Mouse (Mus musculus) frontal cortex, adult (tissue): ENCODE measurements around the gene Shc4.

Source experiments
- ATAC-seq: cut with Nextera tagmentation; 2 replicates; pipeline ENCODE4 v1.9.2; 2017; ENCODE audit warnings: mild to moderate bottlenecking, moderate library complexity, mixed read lengths; ENCODE audit not compliant: low TSS enrichment

Gene Shc4

GRCm38 (mm10) chr2:125685441-125686150 is 38.4 kb downstream of the Shc4 start:
- 0 out of 2 replicates have a peak, but pooled peaks have one; percentile 7 for ATAC-seq

DNA sequence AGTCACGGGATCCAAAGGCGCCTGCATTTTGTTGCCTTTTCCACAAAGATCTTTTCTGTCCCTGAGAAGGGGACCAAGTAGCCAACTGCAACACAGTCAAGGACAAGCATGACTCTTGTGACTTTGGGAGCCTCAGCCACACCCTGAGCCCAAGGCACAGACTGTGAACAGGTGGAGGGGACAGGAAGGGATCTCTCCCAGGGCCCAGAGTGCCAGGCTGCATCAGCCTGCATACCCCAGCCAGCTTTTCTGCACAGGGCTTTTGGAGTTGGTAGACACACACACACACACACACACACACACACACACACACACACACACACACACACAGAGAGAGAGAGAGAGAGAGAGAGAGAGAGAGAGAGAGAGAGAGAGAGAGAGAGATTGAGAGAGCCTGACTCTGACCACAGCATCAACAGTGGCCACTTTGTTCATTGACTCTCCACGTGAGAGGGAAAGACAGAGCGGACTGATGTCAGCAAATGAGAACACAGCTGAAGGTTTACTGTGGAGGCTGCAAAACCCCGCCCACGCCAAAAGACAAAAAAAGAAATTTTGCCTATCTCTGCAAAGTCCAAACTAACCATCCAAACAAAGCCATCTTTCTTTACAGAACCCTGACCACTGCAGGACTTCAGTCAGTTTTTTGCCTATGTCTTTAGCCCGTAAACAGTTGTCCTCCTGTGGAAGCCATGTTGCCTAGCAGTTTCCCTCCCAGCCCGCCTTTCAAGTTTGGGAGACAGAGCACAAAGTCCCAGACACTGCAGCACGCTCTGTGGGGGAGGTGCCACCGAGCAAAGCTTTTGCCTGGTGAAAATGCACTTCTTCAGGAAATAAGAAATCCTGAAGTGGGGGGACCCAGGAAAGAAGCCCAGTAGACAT is 39.1 kb downstream of the Shc4 start:
- peak; percentile 76 for ATAC-seq

DNA sequence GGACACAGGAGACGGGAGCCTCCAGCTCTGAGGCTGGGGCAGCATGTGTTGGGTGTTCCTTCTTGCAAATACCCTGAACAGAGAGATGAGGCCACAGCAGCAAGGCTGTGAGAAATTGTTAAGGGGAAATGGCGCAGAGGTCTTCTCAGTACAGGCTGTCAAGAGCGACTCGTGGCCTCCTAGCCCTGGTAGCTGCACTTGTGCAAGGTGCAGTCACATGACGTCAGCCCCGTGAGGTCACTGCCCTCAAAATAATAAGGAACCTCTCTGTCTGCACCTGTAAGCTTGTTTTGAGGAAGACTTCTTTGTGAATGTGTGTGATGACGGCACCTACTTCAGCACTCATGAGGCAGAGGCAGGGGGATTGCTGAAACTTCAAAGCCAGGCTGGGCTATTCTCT is 40.1 kb downstream of the Shc4 start:
- ATAC-seq: no peak

DNA sequence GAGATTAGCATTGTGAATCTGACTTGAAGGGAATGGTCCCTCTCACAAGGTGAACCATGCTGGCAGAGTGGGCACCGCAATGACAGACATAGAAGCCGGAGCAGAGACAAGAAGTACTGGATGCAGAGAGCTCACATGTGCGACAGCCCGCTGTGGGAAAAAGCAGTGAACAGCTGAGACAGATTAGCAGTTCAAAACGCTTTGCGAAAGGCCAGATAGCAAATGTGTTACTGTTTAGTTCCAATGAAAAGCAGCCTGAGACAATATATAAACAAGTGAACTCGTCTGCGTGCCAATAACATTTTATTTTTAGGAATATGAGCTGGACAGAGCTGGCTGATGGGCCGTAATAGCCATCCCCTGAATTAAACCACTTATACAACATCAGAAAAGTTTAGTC is 42.1 kb downstream of the Shc4 start:
- ATAC-seq: no peak

GRCm38 (mm10) chr2:125672957-125673631 is 50.9 kb downstream of the Shc4 start, which contains the start of gene Eid1:
Eid1 (plus strand) TSS chr2:125673095.
- ATAC-seq: peak; percentile 85

DNA sequence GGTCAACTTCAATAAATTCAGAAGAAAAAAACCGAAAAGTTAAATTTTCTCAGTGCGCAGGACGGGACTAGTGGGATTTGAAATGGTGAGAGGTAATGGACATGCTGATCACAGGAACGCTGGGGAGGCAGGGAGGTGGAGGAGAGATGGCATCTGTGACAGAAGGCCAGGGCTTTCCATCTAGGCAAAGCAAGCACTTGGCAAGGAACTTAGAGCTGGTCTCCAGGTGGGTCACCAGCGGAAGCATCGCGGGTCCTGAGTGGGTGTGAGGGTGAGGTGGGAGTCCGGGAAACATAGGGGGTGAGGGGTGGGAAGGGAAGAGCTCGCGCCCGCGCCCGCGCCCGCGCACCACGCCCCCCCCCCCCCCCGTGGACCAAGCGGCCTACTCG is 51.4 kb downstream of the Shc4 start:
- peak; percentile 48 for ATAC-seq

GRCm38 (mm10) chr2:125670846-125671245 is 53.1 kb downstream of the Shc4 start:
- no peak for ATAC-seq

DNA sequence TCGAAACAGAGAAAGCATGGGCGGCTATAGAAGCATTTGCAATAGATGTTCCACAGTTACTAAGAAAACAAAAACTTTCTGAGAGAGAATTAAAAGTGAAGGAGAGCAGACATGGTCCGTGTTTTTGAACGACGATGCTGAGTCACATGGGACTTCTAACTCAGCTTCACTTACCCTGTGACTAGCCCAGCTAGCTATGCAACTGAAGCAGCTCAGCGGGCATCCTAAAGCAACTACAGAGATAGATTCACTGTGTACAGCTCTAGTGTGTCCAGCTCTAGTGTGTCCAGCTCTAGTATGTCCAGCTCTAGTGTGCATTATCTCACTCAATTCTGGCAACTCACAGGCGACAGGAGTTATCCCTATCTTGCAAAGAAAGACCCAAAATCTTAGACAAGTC is 56.2 kb downstream of the Shc4 start:
- no peak for ATAC-seq

GRCm38 (mm10) chr2:125667184-125667583 is 56.8 kb downstream of the Shc4 start:
- no peak for ATAC-seq

DNA sequence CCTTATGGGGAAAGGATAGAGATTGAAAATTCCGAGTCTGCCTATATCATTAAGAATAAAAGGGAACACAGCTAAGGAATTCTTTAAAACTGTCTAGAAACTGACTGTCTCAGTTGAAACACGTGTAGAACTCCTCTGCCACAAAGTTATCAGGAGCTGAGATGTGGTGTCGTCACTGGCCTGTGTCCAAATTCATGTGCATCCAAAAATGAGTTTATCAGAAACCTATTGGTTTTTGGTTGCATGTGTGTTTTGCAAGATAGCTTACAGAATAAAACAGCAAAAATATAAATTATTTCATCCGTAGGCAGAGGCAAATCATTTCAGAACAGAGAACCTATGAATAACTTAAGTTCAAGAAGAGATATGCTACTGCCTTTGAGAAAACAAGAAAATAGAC is 57.3 kb downstream of the Shc4 start:
- ATAC-seq: no peak

- no peak for ATAC-seq
These were observed 58.0 kb downstream of the Shc4 start for GRCm38 (mm10) chr2:125665909-125666308.

DNA sequence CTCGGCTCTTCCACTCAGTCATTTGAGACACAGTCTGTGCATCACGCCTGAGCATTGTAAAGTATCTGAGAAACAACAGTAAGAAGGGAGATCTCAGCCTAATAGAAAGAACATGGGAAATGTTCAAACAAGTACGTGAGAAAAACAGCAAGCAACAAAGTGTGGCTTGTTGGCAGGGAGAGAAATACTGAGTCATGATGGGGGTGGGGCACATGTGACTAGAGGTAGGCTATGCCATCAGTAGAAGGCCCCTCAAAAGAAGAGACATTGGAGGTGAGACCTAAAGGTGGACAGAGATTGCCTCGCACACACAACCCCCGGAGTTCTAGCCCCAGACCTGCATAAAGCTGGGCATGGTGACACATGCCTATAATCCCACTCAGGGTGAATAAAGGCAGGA is 58.7 kb downstream of the Shc4 start:
- no peak for ATAC-seq

- no peak for ATAC-seq
These were observed 61.4 kb downstream of the Shc4 start for GRCm38 (mm10) chr2:125662517-125662916.

- ATAC-seq: no peak
These were observed 62.8 kb downstream of the Shc4 start for GRCm38 (mm10) chr2:125661156-125661555.

DNA sequence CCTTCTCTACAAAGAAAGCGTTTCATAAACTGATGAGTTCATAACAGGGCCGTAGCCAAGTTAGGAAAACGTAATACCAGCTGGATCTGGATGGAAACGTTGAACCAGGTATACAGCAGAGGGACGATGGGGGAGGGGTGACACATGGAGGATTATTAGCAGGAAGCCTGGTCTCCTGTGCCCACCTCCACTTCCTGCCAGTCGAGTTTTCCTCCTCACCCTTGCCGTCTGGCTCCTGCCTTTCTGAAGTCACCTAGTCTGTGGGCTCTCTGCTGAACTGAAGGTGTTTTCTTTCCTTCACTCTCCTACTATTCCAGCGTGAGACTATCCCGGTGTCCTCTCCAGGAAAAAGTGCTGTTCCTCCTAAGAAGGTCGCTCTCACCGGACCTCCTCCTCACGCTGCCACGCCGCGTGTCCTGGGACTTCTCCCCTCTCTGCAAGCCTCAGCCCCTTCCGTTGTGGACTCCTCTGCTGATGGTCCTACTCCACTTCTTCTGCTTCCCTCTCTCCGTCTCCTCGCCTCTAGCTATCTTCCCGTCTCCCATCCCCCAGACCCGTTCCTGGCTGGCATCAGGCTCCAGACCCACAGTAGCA is 63.3 kb downstream of the Shc4 start:
- peak; percentile 11; the same call in 1 of the 2 replicates for ATAC-seq

- peak; percentile 95 for ATAC-seq
These were observed 64.0 kb downstream of the Shc4 start for GRCm38 (mm10) chr2:125659823-125660536.

DNA sequence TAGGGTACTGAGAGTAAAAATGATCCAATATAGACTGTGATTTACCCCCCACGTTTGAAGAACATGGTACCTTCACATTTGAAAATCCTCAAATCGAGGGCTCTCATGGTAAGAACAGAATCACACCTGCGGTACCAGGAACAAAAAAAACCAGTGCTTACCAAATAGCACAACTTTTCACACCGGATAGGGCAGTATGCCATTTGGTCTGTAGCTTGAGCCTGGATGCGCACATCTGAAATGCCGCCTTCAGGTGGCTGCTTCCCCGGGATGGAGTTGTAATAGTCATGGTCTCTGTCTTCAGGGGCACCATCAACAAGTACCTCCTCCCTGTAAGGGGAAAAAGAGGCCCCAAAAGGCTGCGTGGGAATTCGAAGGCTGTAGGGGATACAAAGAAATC is 68.6 kb downstream of the Shc4 start:
- ATAC-seq: no peak

DNA sequence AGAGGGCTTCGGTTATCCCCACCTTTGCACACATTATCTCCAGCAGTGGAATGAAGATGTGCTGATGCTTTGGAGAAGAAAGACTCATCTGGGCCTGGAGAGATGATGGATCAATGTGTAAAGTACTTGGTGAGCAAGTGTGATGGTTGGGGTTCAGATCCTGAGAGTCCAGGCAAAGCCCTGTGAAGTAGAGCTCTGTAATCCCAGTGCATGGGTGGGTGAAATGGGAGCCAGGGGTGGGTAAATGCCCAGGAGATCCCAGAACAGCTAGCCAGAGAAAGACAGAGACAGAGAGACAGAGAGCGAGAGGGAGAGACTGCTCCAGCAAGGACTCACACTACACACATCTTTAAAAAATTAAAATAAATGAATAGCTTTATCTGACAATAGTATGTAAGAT is 70.7 kb downstream of the Shc4 start:
- ATAC-seq: no peak

GRCm38 (mm10) chr2:125651563-125651962 is 72.4 kb downstream of the Shc4 start:
- no peak for ATAC-seq

- ATAC-seq: no peak
These were observed 73.1 kb downstream of the Shc4 start for GRCm38 (mm10) chr2:125650742-125651352.

- no peak for ATAC-seq
These were observed 73.9 kb downstream of the Shc4 start for GRCm38 (mm10) chr2:125650038-125650437.
